18 mouse cellular contexts compared by ENCODE assay signal in genomic region chr4:125276861-125277260, GRCm38 (mm10).
"Had no signal": no experiment of that assay in that cellular context is flagged by ENCODE, and none has a peak within 500 bp of the region (broad histone marks: within the 10 kb centered on the region; RNA-seq: fewer than 3 reads in every experiment).

No protein-coding gene starts in this region.

- H3K27ac ChIP-seq: liver, embryonic 15.5 days; midbrain, embryonic 12.5 days; neural tube, embryonic 13.5 days; neural tube, embryonic 15.5 days had no signal

- H3K9me3 ChIP-seq: liver, embryonic 15.5 days; midbrain, embryonic 12.5 days; neural tube, embryonic 13.5 days; neural tube, embryonic 15.5 days had no signal

- H3K4me1 ChIP-seq: liver, embryonic 15.5 days had no signal

- ATAC-seq: liver, postnatal 0 days had no signal

- DNase-seq: liver, postnatal 0 days; lung, embryonic 14.5 days; lung, postnatal 10 days; lung, postnatal 4 days; midbrain, embryonic 14.5 days; retina, postnatal 1 day; right cerebral cortex, adult 18-20 months; right cerebral cortex, postnatal 25 days; right cerebral cortex, postnatal 4 days; spleen, adult 18-20 months; thymus, adult 18-20 months; thymus, postnatal 14 days; thymus, postnatal 36 days had no signal

- H3K4me3 ChIP-seq: liver, embryonic 15.5 days; midbrain, embryonic 12.5 days; myocyte; neural tube, embryonic 13.5 days; neural tube, embryonic 15.5 days had no signal

- H3K4me2 ChIP-seq: liver, embryonic 15.5 days; lung, embryonic 14.5 days; midbrain, embryonic 12.5 days; neural tube, embryonic 13.5 days; neural tube, embryonic 15.5 days had no signal

- H3K36me3 ChIP-seq: liver, embryonic 15.5 days; midbrain, embryonic 12.5 days; neural tube, embryonic 13.5 days; neural tube, embryonic 15.5 days had no signal

- H3K9ac ChIP-seq: liver, embryonic 15.5 days; liver, postnatal 0 days; lung, embryonic 14.5 days; midbrain, embryonic 12.5 days; neural tube, embryonic 13.5 days; neural tube, embryonic 15.5 days had no signal
